Mouse (Mus musculus): Measurements from ENCODE around the gene Fancd2os.

Fancd2os gene

DNA sequence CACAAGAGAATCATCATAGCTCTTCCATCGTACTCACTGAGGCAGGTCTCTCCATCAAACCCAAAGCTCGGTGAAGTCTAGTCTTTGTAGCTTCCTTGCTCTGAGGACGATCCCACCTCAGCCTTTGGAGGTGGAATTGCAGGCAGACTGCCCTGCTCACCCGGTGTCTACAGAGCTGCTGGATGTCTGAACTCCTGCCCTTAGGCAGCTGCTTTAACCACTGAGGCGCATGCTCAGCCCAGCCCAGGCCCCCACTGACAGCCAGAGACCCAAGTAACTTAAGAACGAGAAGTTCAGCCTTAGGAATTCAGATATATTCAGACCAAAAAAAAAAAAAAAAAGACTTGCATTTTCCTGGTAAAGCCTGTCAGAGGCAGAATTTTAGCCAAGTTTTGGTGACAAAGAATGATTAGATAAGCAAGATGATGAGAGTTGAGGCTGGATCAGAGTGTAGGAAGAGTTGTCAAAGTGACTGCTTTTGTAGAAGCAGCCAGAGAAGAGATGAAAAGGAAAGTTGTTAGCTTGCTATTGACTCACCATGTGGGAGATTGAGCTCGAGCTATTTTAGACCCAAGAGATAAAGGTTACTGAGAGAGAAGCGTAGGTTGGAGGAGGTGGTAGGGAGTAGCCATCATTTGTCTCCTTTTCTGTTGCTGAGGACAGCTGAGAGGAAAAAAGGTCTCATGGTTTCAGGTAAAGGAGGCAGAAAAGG lies 11.9 kb upstream of the Fancd2os start:
- in situ Hi-C loops (cut with MboI; ENCODE audit: low pct_unique_long_range_greater_than_20kb in 1 of 2, low sequenced_read_pairs in 2 of 2, unreplicated experiment in 1 of 2), result no loop called here

- in situ Hi-C loops (cut with MboI; ENCODE audit: low pct_unique_long_range_greater_than_20kb in 1 of 2, low sequenced_read_pairs in 2 of 2, unreplicated experiment in 1 of 2), result no loop called here
Observed at GRCm38 (mm10) chr6:113609293-113609692, 8.8 kb upstream of the Fancd2os start.

DNA sequence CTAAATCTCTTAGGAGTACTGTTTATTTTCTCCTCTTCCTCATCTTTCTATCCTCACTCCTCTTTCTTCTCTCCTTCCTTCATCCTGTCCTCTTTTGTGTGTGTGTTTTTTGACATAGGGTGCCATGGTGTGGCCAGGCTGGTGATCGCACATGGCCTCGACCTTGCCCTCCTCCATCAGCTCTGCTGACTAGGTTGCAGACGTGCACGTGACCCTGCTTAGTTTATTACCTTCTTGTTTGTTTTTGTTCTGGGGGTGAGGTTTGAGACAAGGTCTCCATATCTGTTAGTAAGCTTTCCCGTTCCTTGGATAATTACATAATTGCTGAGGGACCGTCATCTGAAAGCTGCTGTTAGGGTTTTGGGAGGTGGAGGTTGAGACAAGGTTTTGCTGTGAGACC lies 8.4 kb upstream of the Fancd2os start:
- in situ Hi-C loops (cut with MboI; ENCODE audit: low pct_unique_long_range_greater_than_20kb in 1 of 2, low sequenced_read_pairs in 2 of 2, unreplicated experiment in 1 of 2), result no loop called here

DNA sequence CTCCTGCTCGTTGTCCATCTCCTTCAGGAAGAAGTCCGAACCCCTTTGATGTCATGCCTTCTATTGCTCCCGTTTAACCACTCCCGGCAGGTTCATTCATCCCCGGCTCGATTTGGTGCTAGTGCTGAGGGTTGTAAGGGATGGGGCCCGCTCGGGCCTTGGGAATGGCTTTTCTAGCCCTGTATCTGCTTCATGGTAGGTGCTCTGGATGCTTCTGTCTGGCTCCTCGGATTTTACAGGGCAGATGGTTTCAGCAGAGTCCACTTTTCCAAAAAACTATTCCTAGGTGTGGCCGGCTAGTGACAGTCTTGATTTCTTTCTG lies 4.7 kb upstream of the Fancd2os start:
- in situ Hi-C loops (cut with MboI; ENCODE audit: low pct_unique_long_range_greater_than_20kb in 1 of 2, low sequenced_read_pairs in 2 of 2, unreplicated experiment in 1 of 2), result no loop called here

DNA sequence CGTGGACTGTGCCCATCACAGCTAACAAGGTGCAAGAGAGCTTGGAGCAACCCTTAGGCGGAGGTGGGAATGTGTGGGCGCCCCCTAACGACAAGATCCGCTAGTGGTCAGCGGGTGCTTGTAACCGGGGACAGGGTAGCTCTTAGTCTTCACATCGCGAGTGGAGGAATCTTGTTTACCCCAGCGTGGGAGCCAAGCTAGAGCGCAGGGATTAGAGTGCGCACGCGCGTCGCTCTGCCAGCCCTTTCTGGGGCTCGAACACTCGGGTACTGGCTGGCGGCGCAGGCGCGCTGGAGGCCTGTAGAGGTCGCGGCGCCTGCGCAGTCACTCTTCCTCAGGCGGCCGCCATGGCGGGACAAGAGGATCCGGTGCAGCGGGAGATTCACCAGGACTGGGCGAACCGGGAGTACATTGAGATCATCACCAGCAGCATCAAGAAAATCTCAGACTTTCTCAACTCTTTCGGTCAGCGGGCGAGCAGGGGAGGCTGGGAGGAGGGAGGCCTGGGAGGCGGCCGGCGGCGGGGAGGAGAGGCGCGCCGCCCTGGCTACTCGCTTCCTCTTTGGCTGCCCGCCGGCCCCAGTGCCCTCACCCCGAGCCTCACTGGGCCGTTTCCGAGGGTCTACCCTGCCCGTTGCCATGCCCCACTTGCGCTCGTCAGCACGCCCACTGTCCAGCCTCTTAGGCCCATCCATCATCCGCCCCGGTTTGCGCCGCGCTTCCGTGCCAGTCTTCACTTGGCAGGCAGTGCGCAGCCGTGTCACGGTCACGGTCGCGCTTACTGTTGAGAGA lies 4.1 kb upstream of the Fancd2os start, which contains the start of gene Brk1:
Brk1 (plus strand) TSS at position 341 of the 792 bp plus-strand sequence.
- in situ Hi-C loops (cut with MboI; ENCODE audit: low pct_unique_long_range_greater_than_20kb in 1 of 2, low sequenced_read_pairs in 2 of 2, unreplicated experiment in 1 of 2), result no loop called here

DNA sequence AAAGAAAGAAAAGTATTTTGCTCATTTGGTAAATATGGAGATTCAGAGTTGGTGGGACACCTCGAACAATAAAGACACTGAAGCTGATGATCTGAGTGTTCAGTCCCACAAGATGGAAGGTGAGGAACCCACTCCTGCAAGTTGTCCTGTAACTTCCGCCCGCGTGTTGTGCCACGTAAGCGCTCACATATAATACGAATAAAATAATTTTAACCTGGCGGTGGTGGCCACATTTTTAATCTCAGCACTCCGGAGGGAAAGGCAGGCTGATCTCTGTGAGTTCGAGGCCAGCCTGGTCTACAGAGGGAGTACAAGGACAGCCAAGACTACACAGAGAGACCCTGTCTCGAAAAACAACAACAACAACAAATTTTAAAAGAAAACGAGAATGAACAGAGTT lies 3.5 kb upstream of the Fancd2os start:
- in situ Hi-C loops (cut with MboI; ENCODE audit: low pct_unique_long_range_greater_than_20kb in 1 of 2, low sequenced_read_pairs in 2 of 2, unreplicated experiment in 1 of 2), result no loop called here

DNA sequence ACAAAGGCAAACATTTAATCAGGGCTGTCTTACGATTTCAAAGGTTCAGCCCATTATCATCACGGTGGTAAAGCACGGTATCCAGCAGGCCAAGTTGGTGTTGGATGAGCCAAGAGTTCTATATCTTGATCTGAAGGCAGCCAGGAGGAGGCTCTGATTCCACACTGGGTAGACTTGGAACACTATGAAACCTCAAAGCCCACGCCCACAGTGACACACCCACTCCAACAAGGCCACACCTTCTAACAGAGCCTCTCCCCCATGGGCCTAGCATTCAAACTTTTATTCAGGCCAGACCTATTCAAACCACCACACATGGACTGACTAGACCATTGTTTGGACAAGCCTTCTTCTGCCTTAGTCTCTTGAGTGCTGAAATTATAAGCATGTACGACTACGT lies 2.3 kb upstream of the Fancd2os start:
- in situ Hi-C loops (cut with MboI; ENCODE audit: low pct_unique_long_range_greater_than_20kb in 1 of 2, low sequenced_read_pairs in 2 of 2, unreplicated experiment in 1 of 2), result no loop called here

DNA sequence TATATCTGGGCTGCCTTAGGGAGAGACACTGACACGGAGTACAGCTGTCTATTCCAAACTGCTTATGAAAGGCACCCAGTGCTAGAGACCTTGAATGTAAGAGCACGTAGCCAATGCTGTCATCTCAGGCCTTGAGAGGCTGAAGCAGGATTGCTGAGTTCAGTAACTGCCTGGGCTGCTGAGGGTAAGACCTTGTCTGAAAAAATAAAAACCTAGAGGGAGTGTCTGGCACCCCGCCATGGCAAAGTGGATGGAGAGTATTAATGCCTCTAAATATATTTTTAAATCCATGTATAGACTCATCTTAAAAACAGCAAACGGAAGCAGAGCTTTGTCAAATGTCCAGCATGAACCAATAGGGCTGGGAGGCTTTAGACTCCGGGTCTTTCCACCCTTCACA lies 682 bp downstream of the Fancd2os start:
- in situ Hi-C loops (cut with MboI; ENCODE audit: low pct_unique_long_range_greater_than_20kb in 1 of 2, low sequenced_read_pairs in 2 of 2, unreplicated experiment in 1 of 2), result no loop called here

GRCm38 (mm10) chr6:113597945-113598344 lies 2.6 kb downstream of the Fancd2os start:
- in situ Hi-C loops (cut with MboI; ENCODE audit: low pct_unique_long_range_greater_than_20kb in 1 of 2, low sequenced_read_pairs in 2 of 2, unreplicated experiment in 1 of 2), result no loop called here

DNA sequence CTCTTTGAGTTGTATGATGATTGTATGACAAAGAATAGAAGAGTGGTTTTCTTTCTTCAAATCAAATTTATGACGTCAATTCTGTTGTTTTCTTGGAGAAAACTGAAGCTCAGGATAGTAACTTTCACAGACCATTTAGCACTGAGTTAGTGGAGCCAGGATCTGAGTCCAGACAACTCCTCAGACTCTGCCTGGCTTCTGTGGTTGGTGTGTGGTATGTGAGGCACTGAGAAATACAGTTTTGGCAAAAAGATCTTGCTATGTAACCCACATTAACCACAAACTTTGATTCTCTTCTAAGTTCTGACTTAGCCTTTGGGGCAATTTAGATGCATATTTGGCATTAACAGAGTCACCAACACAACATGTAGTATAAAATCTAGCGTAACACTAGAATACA lies 7.9 kb downstream of the Fancd2os start:
- in situ Hi-C loops (cut with MboI; ENCODE audit: low pct_unique_long_range_greater_than_20kb in 1 of 2, low sequenced_read_pairs in 2 of 2, unreplicated experiment in 1 of 2), result no loop called here

DNA sequence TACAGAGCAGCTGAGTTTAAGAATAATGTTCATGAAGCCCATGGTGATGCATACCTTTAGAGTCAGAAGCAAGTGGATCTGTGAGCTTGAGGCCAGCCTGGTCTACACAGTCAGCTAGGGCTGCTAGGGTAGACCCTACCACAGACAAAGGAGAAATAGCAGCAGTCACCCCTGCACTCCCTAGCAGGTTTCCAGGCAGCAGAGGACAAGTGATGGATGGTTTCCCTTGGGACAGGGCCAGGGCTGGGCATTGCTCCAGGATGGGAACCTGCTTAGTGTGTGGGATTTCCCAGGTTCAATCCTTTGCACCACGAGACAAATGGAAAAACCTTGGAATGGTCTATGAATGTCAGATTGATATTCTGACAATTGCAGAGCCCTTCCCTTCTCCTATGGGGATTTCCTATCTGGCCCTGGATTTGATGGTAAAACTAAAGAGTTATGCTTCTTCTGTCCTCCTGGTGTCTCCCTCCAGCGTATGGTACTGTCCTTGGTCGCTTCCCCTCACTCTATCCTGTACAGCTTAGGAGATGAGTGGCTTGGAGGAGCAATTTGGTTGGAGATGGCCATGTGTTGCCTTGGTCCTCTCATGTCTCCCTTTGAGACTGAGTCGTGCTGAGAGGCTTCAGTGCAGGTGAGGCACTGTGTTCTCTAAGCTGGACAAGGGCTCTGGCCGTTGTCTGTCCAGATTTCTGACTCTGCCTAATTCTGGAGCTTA lies 13.9 kb downstream of the Fancd2os start:
- in situ Hi-C loops (cut with MboI; ENCODE audit: low pct_unique_long_range_greater_than_20kb in 1 of 2, low sequenced_read_pairs in 2 of 2, unreplicated experiment in 1 of 2), result no loop called here

DNA sequence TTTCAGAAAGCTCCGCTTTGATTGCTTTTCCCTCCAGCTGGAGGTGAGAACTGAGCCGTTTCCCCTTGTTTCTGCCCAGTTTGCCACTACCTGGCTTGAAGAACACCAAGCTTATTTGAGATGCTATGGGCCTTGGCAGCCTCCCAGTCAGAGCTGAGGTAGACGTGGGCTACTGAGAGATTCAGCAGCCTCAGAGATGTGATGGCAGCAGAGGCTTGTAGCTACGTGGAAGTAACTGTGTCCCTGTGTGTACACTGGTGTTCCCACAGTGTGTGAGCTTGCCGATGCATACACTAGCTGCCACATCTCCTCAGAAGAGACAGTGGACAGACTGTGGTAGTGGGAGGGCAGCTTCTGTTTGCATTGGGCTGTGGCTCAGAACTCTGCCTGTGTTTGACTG lies 15.4 kb downstream of the Fancd2os start:
- in situ Hi-C loops (cut with MboI; ENCODE audit: low pct_unique_long_range_greater_than_20kb in 1 of 2, low sequenced_read_pairs in 2 of 2, unreplicated experiment in 1 of 2), result no loop called here

- in situ Hi-C loops (cut with MboI; ENCODE audit: low pct_unique_long_range_greater_than_20kb in 1 of 2, low sequenced_read_pairs in 2 of 2, unreplicated experiment in 1 of 2), result no loop called here
Observed at GRCm38 (mm10) chr6:113583023-113583422, 17.5 kb downstream of the Fancd2os start.

DNA sequence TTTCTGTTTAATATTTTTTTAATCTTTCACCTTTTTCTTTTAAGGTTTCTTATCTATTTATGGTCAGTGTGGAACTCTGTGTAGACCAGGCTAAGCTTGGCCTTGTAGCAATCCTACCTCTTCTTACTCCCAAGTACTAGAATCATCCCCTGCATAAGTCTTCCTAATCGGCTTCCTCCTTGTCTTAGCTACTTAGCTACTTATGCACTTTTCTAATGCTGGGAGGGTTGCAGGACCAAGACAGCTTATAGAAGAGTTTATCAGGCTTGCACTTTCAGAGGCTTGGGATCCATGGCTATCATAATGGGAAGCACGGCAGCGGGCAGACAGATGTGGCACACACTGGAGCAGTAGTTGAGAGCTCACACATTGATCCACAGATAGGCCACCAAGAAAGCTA lies 21.2 kb downstream of the Fancd2os start:
- in situ Hi-C loops (cut with MboI; ENCODE audit: low pct_unique_long_range_greater_than_20kb in 1 of 2, low sequenced_read_pairs in 2 of 2, unreplicated experiment in 1 of 2), result no loop called here

GRCm38 (mm10) chr6:113576044-113576443 lies 24.5 kb downstream of the Fancd2os start:
- in situ Hi-C loops (cut with MboI; ENCODE audit: low pct_unique_long_range_greater_than_20kb in 1 of 2, low sequenced_read_pairs in 2 of 2, unreplicated experiment in 1 of 2), result no loop called here

DNA sequence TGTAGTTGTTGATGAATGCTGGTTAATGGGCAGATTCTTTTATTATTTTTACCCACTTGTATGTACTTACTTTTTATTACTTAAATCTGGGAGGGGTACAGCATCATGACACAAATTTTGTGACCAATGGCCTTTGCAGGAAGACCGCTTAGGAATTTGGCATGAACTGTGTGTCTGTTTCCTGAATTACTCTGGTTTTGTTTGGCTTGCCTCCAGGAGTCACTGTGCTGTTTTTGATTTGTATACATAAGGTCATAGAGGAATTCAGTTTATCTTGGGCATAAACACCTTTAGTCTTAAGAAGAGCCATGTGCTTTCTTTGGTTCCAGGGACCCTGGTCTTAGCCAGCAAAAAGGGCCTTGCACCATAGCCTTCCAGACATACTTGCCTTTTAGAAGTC lies 36.0 kb downstream of the Fancd2os start:
- in situ Hi-C loops (cut with MboI; ENCODE audit: low pct_unique_long_range_greater_than_20kb in 1 of 2, low sequenced_read_pairs in 2 of 2, unreplicated experiment in 1 of 2), result no loop called here

DNA sequence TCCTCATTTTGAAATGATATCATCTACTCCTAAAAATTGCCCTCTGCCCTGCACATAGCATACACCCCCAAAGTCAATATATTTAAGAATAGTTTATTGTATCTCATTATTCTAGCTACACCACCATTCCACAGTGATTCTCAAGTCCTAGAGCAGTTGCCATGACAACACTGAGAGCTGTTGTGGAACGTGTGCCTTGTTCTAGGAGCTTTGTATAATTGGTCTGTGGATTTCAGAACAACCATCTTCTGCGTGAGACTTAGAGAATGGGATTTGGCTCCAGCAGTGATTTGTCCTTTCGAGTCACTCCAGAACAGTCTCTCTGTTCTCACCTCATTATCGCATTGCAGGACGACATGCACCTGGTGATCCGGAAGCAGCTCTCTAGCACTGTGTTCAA lies 40.8 kb downstream of the Fancd2os start:
- in situ Hi-C loops (cut with MboI; ENCODE audit: low pct_unique_long_range_greater_than_20kb in 1 of 2, low sequenced_read_pairs in 2 of 2, unreplicated experiment in 1 of 2), result no loop called here

Measured in mouse embryonic stem cell (cell line).